Mouse (Mus musculus): Measurements from ENCODE around the gene Gm28042. TPM values are rescaled to one million over a fixed set of nuclear protein-coding genes. Genes with fewer than 3 reads are reported as not detected.

The Gm28042 gene
- 1 to 10 TPM in 1 of 2 experiments, under 1 TPM in 1; 0.68 to 1.3 TPM for total RNA-seq (2021)

DNA sequence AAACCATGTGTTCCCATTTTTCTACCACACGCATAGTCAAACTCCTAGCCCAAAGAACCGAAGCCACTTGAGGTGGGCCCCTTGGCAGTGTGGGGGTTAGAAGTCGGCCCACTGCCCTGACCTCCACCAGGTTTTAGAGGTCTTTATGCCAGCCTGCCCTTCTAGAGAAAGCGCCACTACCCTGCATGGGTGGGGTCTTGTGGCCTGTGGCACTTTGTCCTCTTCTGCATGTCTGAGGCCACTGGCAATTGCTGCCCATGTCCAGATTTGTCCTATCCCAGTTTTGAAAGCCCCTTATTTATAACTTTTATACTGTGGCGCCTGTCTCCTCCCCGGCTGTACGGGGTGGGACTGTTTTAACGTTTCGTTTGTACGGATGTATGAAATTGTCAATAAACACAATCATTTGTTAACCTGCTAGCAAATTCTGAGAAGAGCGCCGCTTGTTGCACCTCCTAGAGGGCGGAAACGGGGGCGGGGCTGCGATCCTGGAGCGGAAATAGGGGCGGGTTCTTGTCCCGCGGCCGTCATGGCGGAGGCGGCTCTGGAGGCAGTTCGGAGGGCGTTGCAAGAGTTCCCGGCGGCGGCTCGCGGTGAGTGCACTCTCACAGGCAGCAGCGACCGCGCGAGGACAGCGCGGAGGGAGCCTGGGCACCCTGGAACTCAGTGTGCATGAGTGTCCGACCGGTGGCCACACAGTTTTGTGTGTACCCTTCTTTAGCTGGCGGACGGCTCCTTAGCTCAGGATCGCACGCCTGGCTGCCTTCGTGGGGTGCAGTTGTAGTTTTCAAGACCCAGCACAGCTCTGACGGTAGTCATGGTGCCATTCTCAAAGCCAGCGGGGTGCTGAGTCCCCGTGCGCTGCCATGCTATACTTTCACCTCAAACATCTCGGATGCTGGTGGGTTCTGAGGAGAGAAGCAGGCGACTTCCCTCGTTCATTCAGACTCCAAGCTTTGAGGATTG, at the start of gene Gm28042, which contains the start of gene Jmjd7:
Gene Gm28042, plus strand, starts transcription at position 510 of the 966 bp plus-strand sequence.
Gene Jmjd7, plus strand, starts transcription at position 500 of the 966 bp plus-strand sequence.
- intact Hi-C loops (cut with DNase I): loop anchor here (5.0 kb wide), 1 partner anchor 130 kb away; no protein-coding TSS in a partner anchor

DNA sequence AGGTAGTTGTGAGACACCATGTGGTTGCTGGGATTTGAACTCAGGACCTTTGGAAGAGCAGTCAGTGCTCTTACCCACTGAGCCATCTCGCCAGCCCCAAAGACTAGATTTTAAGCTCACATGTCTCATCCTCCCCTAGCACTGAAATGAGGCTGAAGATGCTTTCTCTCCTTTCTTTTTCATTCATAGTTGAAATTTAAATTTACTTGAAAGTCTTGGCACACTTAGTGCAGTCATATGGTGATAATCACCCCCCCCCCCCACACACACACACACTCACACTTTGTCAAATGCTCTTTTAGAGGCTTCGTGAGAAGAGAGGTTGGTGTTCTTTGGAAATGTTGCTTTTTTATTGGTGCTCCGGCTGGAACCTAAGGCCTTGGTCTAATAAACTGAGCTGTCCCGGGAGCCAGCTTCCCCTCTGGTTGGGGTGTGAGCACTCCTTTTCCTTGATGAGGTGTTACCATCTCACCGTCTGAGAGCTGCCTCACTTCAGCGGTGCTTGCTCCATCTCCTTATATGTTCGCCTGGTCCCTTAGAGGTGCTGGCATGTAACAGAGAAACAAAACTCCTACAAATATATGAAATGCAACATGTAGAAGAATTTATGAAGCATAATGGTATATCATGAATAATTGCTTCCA, 46.8 kb upstream of the Gm28042 start:
- no peak for DNase-seq
- intact Hi-C loops (cut with DNase I): no loop called here

More for the DNA sequence above, at the start of gene Gm28042, which contains the start of gene Jmjd7:
- DNase-seq: peak; percentile 91 to 94

DNA sequence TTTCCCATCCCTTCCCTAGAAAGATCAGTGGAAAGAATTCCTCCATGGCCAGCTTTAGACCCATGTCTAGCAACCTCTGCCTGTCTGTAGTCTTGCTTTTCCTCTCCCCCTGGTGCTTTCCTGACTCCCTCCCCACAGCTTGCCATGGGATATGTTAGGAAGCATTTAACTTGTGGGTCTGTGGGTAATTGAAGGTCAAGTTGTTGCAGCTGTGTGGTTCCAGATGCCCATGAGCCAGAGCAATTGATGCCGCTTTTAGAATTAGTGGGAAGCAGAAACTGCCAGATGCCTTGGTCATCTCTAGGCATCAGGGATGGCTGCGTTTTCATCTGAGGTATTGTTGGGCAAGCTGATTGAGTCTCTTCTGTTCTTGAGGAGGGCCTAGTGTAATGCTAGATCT, 45.7 kb upstream of the Gm28042 start:
- DNase-seq: no peak
- intact Hi-C loops (cut with DNase I): no loop called here

DNA sequence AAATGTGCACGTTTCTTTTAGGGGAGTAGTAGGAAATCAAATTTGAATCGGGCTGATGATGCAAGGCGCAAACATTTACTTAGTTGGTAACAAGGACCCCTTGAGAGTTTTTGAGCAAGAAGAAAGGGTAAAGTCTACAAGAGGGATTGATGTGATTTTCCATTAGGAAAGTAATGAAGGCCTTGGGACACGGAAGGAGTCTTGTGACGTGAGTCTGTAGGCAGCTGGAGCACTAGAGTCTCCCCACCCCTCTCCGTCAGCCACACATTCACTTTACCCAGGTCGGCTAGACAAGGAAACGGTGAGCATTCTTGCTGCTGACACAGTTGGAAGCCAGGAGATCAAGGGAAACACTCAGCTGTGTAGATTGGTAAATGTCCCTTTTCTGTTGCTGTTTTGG, 41.4 kb upstream of the Gm28042 start:
- intact Hi-C loops (cut with DNase I): no loop called here

DNA sequence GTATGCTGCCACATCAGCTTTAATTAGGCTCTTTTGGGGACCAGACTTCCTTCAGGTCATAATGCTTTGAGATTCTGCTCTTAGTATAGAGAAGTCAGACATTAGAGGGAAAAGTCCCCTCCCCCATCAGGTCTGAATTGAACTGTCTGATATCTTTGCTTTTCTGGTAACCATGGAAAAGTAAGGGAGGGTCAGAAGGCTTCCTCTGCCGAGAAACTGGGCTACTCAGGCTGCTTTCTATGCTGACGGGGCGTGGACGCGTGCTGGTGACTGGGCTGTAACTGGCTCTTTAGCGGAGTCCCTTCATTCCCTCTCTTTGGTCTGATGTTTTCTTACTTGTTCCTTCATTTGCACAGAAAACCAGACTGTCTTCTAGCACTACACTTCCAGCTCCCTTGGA, 40.9 kb upstream of the Gm28042 start:
- DNase-seq: no peak
- intact Hi-C loops (cut with DNase I): no loop called here

More for the DNA sequence above, 41.4 kb upstream of the Gm28042 start:
- DNase-seq: no peak

DNA sequence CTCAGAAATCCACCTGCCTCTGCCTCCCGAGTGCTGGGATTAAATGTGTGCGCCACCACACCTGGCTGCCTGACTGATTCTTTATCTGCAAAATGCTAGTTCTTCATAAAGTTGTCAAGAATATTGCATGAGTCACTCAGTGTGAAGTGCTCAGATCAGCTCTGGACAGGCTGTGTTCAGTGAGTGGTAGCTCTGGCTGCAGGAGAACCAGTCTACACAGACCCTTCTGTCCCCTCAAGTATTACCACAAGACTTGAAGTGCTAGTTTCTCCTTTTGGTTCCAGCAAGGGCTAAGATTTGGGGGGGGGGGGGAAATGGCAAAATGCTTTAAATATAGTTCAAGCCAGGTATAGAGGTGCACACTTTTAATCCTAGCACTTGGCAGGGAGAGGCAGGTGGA, 39.9 kb upstream of the Gm28042 start:
- DNase-seq: no peak
- intact Hi-C loops (cut with DNase I): no loop called here

DNA sequence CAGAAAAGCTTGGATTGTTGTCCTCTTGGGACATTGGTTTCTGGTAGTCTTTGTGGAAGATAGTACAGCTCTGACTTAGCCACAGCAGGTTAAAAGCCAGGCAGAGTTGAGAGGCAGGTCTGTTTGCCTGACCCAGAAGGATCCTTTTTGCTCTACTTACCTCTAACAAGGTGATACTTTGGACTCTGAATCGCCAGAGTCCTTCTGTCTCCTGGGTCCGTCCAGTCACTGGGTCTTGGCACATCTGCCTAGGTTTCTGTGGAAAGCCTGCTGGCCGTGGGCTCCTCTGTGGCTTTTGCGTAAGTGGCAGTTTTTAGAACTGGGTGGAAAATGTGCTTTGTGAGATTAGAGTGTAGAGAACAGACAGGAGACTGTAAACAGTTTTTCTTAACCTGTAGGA, 38.3 kb upstream of the Gm28042 start:
- intact Hi-C loops (cut with DNase I): no loop called here
- DNase-seq: no peak

DNA sequence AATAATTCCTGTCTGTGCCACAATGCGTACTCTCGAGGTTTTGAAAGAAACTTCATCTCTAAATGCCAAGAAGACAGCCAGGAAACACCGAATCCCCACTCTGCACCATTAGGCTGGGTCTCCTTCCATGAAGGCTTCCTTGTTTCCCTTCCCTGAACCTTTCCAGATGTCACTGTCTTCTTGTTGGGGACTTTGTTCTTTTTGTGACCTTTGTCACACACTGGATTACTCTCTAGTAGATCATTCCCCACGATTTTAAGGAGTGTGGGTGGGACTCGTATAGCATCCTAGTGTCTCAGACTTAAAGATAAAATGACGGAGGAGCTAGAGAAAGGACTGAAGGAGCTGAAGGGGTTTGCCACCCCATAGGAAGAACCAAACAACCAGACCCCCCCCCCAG, 36.4 kb upstream of the Gm28042 start:
- no peak for DNase-seq
- intact Hi-C loops (cut with DNase I): no loop called here

DNA sequence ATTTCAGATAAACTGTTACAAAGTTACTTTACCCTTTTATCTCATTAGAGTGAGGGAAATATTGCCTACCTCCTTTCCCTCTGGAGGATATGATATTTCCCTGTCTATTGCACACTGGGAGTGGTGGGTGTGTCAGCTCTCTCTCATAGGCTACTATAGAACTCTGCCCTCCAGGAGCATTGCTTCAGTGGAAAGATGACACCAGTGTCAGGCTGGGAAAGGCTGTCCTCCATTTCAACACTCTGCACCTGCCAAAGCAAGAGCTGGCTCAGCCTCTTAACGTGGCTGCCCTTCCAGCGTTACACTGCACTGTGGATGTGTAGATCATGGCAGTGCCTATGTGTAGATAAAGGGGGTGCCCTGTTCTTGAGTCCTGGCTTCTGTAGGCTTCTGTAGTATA, 34.9 kb upstream of the Gm28042 start:
- no peak for DNase-seq
- intact Hi-C loops (cut with DNase I): no loop called here

DNA sequence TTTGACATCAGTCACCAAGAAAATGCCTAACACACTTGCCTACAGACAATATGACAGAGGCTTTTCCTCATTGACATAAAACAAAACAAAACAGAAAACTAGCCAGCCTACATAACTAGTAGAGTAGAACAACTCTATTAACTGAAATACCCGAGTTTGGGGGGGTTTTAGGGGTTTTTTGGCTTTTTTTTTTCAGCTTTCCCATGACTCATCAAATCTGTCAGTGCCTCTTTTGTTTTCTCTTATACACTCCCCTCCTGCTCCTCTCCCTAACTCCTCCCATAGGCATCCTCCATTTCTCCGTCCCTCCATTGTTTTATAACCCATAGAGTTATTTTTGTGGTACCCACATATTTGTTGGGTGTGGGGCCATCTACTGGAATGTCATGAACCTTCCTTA, 33.8 kb upstream of the Gm28042 start:
- DNase-seq: no peak
- intact Hi-C loops (cut with DNase I): no loop called here

DNA sequence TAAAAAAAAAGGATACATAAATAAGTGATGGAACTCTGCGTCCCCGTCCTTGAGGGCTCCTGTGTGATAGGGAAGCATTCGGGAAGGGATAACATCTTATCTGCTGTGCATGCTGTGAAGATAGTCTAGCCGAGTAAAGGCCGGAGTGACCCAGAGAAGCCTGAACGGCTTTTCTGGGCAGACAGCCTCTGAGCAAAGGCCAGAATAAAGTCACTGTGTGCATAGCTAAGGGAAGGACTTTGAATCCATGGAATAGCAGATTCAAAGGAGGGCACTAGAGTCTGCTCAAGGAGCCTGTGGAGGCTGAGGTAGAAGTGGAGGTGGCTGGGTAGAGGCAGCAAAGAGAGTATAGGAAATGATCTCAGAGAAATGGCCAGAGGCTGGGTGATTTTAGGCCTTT, 32.5 kb upstream of the Gm28042 start:
- DNase-seq: no peak
- intact Hi-C loops (cut with DNase I): loop anchor here (1.0 kb wide), 1 partner anchor 23 kb away; the partner anchor contains the start of gene Mapkbp1

DNA sequence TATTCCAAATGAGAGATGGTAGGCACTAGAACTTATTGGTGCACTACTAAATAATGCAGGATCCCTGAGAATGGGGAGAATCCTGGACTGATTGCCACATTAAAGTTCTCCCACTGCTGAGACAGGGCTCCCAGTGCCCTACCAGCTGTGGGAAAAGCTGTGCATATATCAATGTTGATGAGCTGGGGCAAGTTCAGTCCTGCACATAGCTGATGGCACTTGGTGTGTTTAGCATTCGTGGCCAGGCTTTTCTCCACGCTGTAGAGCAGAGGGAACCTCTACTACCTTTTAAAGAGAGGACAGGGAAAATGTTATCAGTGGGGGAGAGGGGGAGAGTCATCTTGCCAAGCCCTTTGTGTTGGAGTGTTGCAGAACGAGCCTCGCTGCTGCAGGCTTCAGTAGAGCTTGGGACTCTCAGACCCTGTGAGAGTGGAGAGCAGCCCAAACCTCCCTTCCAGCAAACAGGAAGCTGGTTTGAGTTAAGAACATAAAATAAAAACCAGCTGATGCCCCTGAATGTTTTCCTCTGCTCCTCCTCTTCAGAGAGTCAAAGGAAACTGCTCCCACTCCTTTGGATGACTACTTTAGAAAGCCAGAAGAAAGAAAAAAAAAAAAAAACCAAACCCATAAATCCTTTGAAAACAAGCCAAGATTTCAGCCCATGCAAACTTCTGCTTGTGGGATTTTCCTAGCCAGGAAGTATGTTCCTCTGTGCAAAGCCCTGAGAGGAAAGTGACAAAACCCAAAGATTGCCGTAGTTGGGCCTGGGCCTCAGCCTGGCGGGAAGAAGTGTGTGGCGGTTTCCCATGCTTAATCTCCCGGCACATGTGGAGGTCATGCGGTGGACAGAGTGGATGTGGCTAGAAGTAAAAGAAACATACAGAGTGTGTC, 31.7 kb upstream of the Gm28042 start:
- peak in 1 of 2 experiments; percentile 40 for DNase-seq
- intact Hi-C loops (cut with DNase I): loop anchor here (1.0 kb wide), 1 partner anchor 23 kb away; the partner anchor contains the start of gene Mapkbp1

DNA sequence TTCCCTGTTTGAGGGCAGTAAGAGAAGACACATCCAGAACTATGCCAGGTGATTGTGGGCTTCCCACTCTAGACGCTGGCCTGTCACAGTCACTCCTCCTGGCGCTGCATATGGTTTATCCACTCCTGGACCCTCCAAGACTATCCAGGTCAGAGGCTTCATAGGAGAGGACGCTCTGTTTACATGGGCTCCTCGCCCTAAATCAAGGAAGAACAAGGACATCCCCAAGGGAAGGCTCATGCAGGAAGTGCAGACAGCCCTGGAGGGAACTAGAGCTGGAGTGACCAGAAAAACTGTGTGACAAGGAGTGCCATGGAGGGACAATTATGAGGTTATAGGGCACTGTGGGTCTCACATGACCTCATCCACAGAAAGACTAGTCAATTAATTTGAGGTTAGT, 29.9 kb upstream of the Gm28042 start:
- intact Hi-C loops (cut with DNase I): no loop called here
- DNase-seq: no peak

DNA sequence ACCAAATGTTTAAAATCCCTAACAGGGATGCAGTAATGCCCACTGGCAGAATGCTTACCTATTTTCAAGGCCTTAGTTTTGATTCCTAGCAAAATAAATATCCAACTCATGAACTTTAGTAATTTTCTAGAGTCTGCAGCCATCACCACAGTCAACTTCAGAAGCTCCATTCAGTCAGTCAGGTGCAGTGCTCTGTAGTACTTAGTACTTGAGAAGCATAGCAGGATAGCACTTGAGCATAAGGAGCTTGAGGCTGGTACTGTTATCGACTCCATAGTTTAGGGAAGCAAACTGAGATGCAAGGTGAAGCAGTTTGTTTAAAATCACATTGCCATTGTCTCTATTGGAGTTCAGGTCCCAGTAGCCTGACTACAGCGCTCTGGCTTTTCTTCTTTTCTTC, 27.6 kb upstream of the Gm28042 start:
- DNase-seq: no peak
- intact Hi-C loops (cut with DNase I): no loop called here

DNA sequence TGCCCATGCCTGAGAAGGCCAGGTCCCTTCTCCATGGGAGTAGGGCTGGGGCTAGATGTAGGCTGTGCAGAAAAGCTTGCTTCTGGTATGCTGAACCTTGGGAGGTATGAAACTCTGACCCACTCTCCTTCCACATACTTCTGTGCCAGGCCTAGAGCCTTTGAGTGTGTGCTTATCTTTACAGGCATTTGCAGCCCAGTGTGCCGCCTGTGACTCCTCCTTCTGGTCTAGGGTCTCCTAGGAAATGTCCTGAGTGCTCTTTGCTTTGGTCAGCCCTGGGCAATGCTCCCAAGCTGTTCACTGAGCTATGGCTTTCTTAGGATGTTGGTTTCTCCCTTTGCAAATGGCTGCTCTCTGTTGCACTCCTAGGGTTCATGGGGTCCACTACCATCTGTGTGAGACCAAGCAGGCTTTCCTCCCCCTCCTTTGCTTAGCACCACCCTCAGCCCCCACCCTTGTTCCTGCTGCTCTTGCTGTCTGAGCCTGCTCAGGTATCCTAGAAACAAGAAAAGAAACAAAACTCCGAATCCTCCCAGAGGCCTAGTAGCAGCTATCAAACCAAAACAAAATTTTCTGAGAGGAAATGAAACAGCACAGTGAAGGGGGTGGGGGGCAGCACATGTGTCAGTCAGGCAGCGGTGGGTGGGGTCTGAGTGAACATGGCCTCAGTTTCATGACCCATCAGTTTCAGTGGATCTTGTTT, 26.3 kb upstream of the Gm28042 start:
- no peak for DNase-seq
- intact Hi-C loops (cut with DNase I): no loop called here

DNA sequence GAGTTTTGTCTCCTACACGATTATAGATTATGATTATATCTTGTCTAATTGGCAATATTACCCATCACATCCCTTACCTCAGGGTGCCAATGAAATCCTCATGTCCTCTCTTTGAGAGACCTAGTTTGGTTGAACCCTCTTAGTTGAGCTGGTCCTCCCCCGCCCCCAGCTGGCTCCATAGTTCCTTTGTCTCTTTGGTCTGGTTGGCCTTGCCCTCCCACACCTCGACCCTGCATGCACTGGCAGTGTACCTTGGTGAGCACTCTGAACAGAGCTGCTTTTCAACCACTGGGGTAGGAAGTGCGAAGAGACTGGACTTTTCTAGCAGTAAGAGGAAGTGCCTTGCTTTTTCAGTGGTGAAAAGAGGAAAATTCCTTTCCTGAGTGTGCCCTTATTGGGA, 25.3 kb upstream of the Gm28042 start:
- DNase-seq: no peak
- intact Hi-C loops (cut with DNase I): no loop called here

DNA sequence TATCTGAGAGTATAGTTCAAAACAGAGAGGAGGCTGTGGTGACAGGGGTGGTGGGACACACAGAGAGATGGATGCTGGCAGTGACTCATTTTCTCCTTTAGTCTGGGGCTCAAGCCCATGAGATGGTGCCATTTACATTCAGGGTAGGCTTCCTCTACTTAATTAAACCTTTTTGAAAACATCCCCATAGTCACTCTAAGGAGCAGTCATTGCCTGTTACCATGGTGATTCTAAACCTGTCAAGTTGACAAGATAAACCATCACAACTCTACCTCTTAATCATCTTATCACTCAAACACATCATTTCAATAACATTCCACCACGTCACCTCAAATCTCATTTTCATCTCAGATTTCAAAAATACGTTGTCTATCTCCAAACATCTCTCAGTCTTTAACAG, 23.3 kb upstream of the Gm28042 start:
- no peak for DNase-seq
- intact Hi-C loops (cut with DNase I): no loop called here

DNA sequence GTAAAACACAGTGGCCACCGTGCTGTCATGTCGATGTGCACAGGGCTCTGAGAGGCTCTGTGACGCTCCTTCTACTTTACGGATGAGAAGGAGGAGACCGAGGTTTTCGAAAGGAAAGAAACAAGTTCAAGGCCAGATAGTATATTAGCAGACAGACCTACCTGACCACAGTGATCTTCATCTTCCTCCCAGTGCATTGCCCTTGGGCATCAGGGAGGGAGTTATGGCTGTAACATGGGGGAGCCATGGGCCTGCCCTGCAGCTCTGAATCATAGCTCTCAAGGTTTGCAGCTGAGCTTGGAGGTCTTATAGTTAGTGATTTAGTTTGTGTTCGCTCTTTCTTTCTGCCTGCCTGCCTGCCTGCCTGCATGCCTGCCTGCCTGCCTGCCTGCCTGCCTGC, 20.6 kb upstream of the Gm28042 start:
- intact Hi-C loops (cut with DNase I): no loop called here
- no peak for DNase-seq

DNA sequence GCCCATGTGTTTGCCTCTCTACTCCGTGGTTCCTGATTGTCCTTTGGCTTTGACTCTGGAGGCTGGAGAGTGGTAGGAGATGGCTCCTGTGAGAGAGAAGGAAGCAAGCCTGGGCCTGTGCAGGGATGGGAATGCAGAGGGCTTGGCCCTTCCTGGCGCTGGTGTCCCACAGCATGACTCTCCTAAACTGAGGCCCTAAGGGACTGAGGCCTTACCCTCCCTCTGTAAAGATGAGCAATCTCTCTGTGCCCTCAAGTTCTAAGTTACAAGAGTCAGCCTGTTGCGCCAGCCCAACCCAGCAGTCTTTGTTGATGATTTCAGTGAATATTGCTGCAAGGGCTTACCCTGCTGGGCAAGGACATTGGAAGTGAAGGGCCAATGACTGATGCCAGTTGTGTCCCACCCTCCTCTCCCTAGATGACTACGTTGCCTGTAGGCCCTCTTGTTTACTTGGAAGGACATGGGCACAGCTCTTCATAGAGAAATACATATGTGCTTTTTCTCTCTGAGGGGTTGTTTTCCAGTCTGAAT, 19.5 kb upstream of the Gm28042 start:
- DNase-seq: no peak
- intact Hi-C loops (cut with DNase I): no loop called here

DNA sequence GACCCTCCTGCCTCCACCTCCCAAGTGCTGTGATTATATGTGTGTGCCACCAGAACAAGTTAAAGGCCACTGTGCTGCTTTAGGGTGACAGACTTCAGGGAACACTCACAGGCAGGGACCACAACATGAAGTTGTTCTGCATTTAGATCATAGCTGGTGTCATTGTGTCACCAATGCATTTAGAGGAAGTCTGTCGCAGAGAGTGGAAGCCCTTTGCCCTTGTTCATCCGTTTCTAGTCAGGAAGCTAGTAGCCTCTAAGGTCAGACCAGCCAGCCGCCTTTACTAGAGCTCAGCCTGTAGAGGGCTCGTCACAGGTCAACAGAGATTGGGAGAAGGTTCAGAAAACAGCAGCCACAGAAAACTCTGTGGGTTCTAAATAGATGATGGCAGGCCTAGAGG, 18.6 kb upstream of the Gm28042 start:
- DNase-seq: no peak
- intact Hi-C loops (cut with DNase I): no loop called here
